Mouse (Mus musculus) kidney, adult 2 months (tissue): ENCODE results near the gene Ccdc87. TPM values are rescaled to one million over a fixed set of nuclear protein-coding genes. Genes with fewer than 3 reads are reported as not detected.
A peak's percentile ranks its signal among the peaks of the same experiment; 100 is the strongest.

Experiments used
- DNase-seq: peaks from one replicate; pipeline ENCODE4 v3.0.0; 2021
- H3K27ac ChIP-seq: fragments of 200-500 bp; 2 replicates; pipeline ENCODE4 v1.5.1; 2012; ENCODE audit warnings: low read depth, low read length, control low read depth, inconsistent platforms; ENCODE audit not compliant: insufficient read depth
- H3K27me3 ChIP-seq: fragments of 200-500 bp; replicated peaks from 2 replicates; pipeline ENCODE4 v1.6.1; 2012; ENCODE audit warnings: mild to moderate bottlenecking, moderate library complexity, low read length, inconsistent platforms; ENCODE audit not compliant: control insufficient read depth, insufficient read depth
- H3K36me3 ChIP-seq: fragments of 200-500 bp; 2 replicates; pipeline ENCODE4 v1.6.1; 2012; ENCODE audit warnings: mild to moderate bottlenecking, moderate library complexity, low read length, inconsistent platforms; ENCODE audit not compliant: control insufficient read depth, insufficient read depth
- H3K4me1 ChIP-seq: fragments of 200-500 bp; 2 replicates; pipeline ENCODE4 v1.6.1; 2011; ENCODE audit warnings: low read length; ENCODE audit not compliant: control insufficient read depth, insufficient read depth
- H3K4me3 ChIP-seq: fragments of 200-500 bp; 2 replicates; pipeline ENCODE4 v1.5.1; 2011; ENCODE audit warnings: mild to moderate bottlenecking, low read depth, low read length, control low read depth; ENCODE audit not compliant: insufficient read depth
- CTCF ChIP-seq: fragments of 200-500 bp; conservative IDR thresholded peaks from 2 replicates; pipeline ENCODE4 v1.5.1; 2011; ENCODE audit warnings: low read depth, mild to moderate bottlenecking, control low read depth, low read length, moderate library complexity, mixed read lengths; ENCODE audit not compliant: insufficient read depth, insufficient read length
- POLR2A ChIP-seq: fragments of 200-500 bp; IDR thresholded peaks from one replicate; pipeline ENCODE4 v1.6.1; 2011; ENCODE audit warnings: low read depth, low read length, control low read depth
- WGBS: fragments of 180-500 bp; shearing (Covaris S2); methylation state at CpG from one replicate; pipeline ENCODE4 v1.1.7; 2018; 5-methylcytosine and 5-hydroxymethylcytosine counted together
- polyA plus RNA-seq: library from polyadenylated mRNA; depleted of rRNA; stranded (reverse); fragments of >200 nt; gene quantifications from 2 replicates; pipeline ENCODE4 v1.2.3, GENCODE M21; 2012

Gene Ccdc87
- polyA plus RNA-seq, 1 experiment = 0.08 TPM

GRCm38 (mm10) chr19:4820678-4821303 is 18.4 kb upstream of the Ccdc87 start:
- Histone ChIP-seq H3K27me3 (no peaks in the 10 kb centered on the region), H3K4me1 (peaks cover 12% of the 10 kb centered on the region), H3K4me3 (no peak overlapping the region), H3K36me3 (no peaks in the 10 kb centered on the region; the same call in 1 of the 2 replicates), H3K27ac (peak overlapping the region; percentile 72; the same call in 1 of the 2 replicates)
- WGBS = 18% methylated on average over 5 of the region's 5 CpGs
- peak; percentile 98 for DNase-seq
- TF ChIP-seq POLR2A (no peak), CTCF (no peak)

- H3K27ac ChIP-seq = peak overlapping the region; percentile 21; the same call in 1 of the 2 replicates
- no peak overlapping the region for H3K4me3 ChIP-seq
- no peaks in the 10 kb centered on the region; the same call in 1 of the 2 replicates for H3K36me3 ChIP-seq
- 41% methylated on average over 16 of the region's 16 CpGs for WGBS
- H3K27me3 ChIP-seq = no peaks in the 10 kb centered on the region
- no peak for TF ChIP-seq POLR2A
- TF ChIP-seq CTCF = no peak
- peak; percentile 81 for DNase-seq
- peaks cover 4% of the 10 kb centered on the region for H3K4me1 ChIP-seq
Observed at GRCm38 (mm10) chr19:4828444-4829114, 10.6 kb upstream of the Ccdc87 start.

GRCm38 (mm10) chr19:4829156-4829555 is 10.0 kb upstream of the Ccdc87 start:
- no peaks in the 10 kb centered on the region for H3K36me3 ChIP-seq
- WGBS = 43% methylated on average over 7 of the region's 7 CpGs

GRCm38 (mm10) chr19:4833977-4834376 is 5.2 kb upstream of the Ccdc87 start:
- no peak for DNase-seq
- Histone ChIP-seq H3K4me1 (peaks cover 15% of the 10 kb centered on the region; the same call in 1 of the 2 replicates), H3K4me3 (no peak overlapping the region), H3K36me3 (no peaks in the 10 kb centered on the region), H3K27ac (no peak overlapping the region), H3K27me3 (no peaks in the 10 kb centered on the region)
- TF ChIP-seq POLR2A (no peak), CTCF (no peak)
- 76% methylated on average over 8 of the region's 8 CpGs for WGBS

More at GRCm38 (mm10) chr19:4829156-4829555, 10.0 kb upstream of the Ccdc87 start:
- no peak for TF ChIP-seq POLR2A
- TF ChIP-seq CTCF = no peak
- no peak overlapping the region for H3K4me3 ChIP-seq
- H3K4me1 ChIP-seq = peaks cover 4% of the 10 kb centered on the region
- H3K27ac ChIP-seq = no peak overlapping the region
- peak; percentile 82 for DNase-seq
- H3K27me3 ChIP-seq = no peaks in the 10 kb centered on the region

- Histone ChIP-seq H3K4me3 (no peak overlapping the region), H3K27me3 (no peaks in the 10 kb centered on the region), H3K36me3 (no peaks in the 10 kb centered on the region), H3K27ac (peak overlapping the region; percentile 56), H3K4me1 (peaks cover 15% of the 10 kb centered on the region; the same call in 1 of the 2 replicates)
- 37% methylated on average over 2 of the region's 2 CpGs for WGBS
- no peak for TF ChIP-seq CTCF
- no peak for TF ChIP-seq POLR2A
- peak; percentile 77 for DNase-seq
Observed at GRCm38 (mm10) chr19:4836096-4836495, 3.1 kb upstream of the Ccdc87 start.

GRCm38 (mm10) chr19:4837049-4837448 is 2.1 kb upstream of the Ccdc87 start:
- 82% methylated on average over 6 of the region's 6 CpGs for WGBS
- no peak overlapping the region for H3K4me3 ChIP-seq
- DNase-seq = peak; percentile 44

GRCm38 (mm10) chr19:4838526-4839140 is 533 bp upstream of the Ccdc87 start:
- H3K4me1 ChIP-seq = peaks cover 15% of the 10 kb centered on the region; the same call in 1 of the 2 replicates
- peak; percentile 20 for DNase-seq
- H3K4me3 ChIP-seq = peak overlapping the region; percentile 68
- 8% methylated on average over 10 of the region's 10 CpGs for WGBS
- no peak for TF ChIP-seq POLR2A
- no peak for TF ChIP-seq CTCF
- H3K36me3 ChIP-seq = no peaks in the 10 kb centered on the region
- peak overlapping the region; percentile 45 for H3K27ac ChIP-seq
- no peaks in the 10 kb centered on the region for H3K27me3 ChIP-seq

More at GRCm38 (mm10) chr19:4837049-4837448, 2.1 kb upstream of the Ccdc87 start:
- Histone ChIP-seq H3K4me1 (peaks cover 15% of the 10 kb centered on the region; the same call in 1 of the 2 replicates), H3K36me3 (no peaks in the 10 kb centered on the region), H3K27me3 (no peaks in the 10 kb centered on the region), H3K27ac (peak overlapping the region; percentile 56)
- TF ChIP-seq POLR2A = no peak
- TF ChIP-seq CTCF = no peak
